Mouse (Mus musculus): ENCODE results near the gene Ttc22.

- TF ChIP-seq CTCF (IDR thresholded peaks at IDR 0.05; ENCODE audit: low read depth), result no peak
- no peak for TF ChIP-seq EP300 (IDR thresholded peaks at IDR 0.05; ENCODE audit: low read depth)
These were observed 25.2 kb upstream of the Ttc22 start for GRCm38 (mm10) chr4:106597055-106597454.

All from heart, postnatal 0 days (tissue).